Mouse (Mus musculus) activated CD4-positive, CD25-positive, alpha-beta regulatory T cell, adult 4 months (primary cell): ENCODE results near the gene Gramd4. TPM values are rescaled to one million over a fixed set of nuclear protein-coding genes. Genes with fewer than 3 reads are reported as not detected.

Source experiments
- ATAC-seq: one replicate; pipeline ENCODE4 v1.8.0; 2017
- polyA plus RNA-seq, 2 experiments: library from polyadenylated mRNA; unstranded; fragments of 100-300 nt; shearing (Covaris generic); gene quantifications; one replicate each; pipeline ENCODE4 v1.2.1; 2017

Gene Gramd4
- polyA plus RNA-seq, 2 experiments from 2014 or later: 20.5 to 22.7 TPM

- ATAC-seq: no peak
These were observed 126.0 kb downstream of the Gramd4 start for GRCm38 (mm10) chr15:86183484-86183883.

- no peak for ATAC-seq
These were observed 126.6 kb downstream of the Gramd4 start for GRCm38 (mm10) chr15:86184071-86184470.

DNA sequence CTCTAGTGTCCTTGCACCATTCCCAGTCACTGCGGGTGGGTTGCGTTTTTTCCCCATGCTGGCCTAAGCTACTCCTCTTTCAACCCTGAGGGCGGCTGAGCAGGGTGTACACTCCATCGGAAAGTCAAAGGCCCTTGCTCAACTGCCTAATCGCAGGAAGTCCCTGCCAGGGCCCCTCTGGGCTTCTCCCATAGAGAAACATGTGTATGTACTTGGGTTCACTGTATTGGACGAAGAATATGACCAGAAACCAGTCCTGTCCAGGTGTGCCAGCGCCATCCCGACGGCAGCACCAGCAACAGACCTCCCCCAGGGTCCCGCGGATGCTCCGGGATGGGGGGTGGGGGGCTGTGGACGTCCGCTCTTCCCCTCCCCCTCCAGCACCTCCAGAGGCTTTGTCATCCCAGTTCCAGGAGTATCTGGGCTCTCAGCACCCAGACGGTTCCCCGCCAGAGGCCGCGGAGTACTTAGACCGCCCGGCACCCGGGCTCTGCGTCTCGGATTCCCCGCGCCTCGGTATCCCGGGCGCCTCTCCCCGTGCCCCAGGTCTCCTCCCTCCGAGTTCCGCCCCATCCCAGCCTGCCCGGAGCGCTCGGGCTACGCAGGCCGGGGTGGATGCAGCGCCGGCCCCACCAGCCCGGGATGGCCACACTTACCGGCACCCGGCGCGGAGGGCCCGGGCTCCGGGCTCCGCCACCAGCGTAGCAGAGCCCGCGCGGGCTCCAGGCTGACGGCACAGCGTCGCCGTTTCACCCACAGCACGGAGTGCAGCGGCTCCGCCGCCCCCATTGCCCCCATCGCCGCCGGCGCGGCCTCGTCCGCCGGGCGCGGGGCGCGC, 127.6 kb downstream of the Gramd4 start:
- peak; percentile 30 for ATAC-seq

DNA sequence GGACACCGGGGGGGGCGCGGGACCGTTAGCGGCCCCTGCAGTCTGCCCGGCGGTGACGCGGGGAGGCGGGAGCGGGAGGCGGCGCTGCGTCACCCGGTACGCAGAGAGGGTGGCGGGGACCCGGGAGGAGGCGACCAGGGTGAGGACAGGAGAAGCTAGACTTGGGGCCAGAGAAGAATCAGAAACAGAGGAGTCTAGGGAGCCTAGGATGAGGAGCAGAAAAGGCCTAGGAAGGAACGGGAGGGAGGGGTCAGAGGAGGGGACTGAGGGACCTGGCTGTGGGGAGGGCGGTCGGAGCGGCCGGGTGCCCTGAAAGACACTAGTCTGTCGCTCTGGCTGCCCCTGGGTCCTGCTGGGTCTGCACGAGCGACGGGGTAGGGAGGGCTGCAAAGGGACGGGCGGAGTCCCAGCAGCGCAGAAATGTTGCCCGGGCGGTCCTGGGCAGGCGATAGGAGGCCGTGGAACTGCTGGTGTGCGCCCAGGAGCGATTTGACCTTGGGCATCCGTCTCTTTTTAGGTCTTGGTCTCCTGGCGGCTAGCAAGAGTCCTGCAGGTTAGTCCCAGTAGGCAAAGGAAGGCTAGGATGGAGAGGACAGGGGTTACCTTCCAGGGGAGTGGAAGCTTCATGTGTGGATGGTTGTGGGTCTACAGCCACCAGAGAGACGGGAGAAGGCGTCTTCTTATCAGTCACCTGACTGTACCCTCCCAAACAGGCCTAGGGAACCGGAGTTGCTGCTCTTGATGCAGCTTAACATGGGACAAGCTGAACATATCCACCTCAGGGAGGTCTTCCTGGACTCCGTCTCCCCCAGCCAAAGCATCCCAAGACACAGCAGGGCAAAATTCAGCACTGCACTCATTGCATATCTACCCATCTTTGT, 128.4 kb downstream of the Gramd4 start, which contains the start of gene Cerk:
Gene Cerk (minus strand): TSS at position 453 of the 881 bp plus-strand sequence.
- peak; percentile 57 for ATAC-seq

GRCm38 (mm10) chr15:86186686-86187085, 129.2 kb downstream of the Gramd4 start:
- no peak for ATAC-seq

Other genes starting within 250 kb of the Gramd4 start
- 10 to 100 TPM; 37.8 to 46.6 TPM for gene Cdpf1, start 246.0 kb upstream of the Gramd4 start, polyA plus RNA-seq
- gene Pkdrej, start 236.0 kb upstream of the Gramd4 start, polyA plus RNA-seq: not detected
- 10 to 100 TPM; 11.3 to 13.0 TPM for gene Ttc38, start 225.4 kb upstream of the Gramd4 start, polyA plus RNA-seq
- gene Gtse1, start 197.9 kb upstream of the Gramd4 start, polyA plus RNA-seq: 1 to 10 TPM; 5.1 to 8.2 TPM
- 10 to 100 TPM; 25.4 to 26.8 TPM for gene Trmu, start 178.4 kb upstream of the Gramd4 start, polyA plus RNA-seq
- 1 to 10 TPM; 3.9 to 4.9 TPM for gene Celsr1, start 23.9 kb upstream of the Gramd4 start, polyA plus RNA-seq
- gene Cerk, start 128.4 kb downstream of the Gramd4 start, polyA plus RNA-seq: 1 to 10 TPM; 5.1 to 5.7 TPM
- 10 to 100 TPM; 10.6 to 13.1 TPM for gene Tbc1d22a, start 156.8 kb downstream of the Gramd4 start, polyA plus RNA-seq